Mouse (Mus musculus): ENCODE measurements around the gene Dnajb11. TPM values are rescaled to one million over a fixed set of nuclear protein-coding genes. Genes with fewer than 3 reads are reported as not detected.

Dnajb11 gene
- 46.5 and 50.5 TPM in 2 replicates for polyA plus RNA-seq (2012; rRNA removed)

GRCm38 (mm10) chr16:22857431-22858113, at the start of gene Dnajb11, which contains the start of gene Tbccd1:
Gene Dnajb11, plus strand, starts transcription at chr16:22857845.
Gene Tbccd1, minus strand, starts transcription at chr16:22857669.

DNA sequence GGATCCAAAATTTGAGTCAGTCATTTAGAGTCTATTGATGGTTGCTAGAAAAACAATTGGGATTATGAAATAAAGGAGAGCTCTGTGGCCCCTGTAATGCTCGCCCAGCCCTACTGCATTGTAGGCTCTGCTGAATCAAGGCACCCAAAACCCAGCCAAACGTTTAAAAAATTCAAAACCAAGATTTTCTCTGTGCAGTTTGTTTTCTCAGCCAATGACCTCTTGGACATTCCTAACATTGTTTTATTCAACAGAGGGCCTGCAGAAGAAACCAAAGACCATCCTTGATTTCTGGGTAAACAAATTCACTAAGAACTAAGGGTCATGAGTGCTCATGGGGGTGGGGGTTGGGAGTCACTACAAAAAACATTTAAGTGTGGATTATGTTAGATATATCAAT, 46.2 kb upstream of the Dnajb11 start, which contains the start of gene Crygs:
Gene Crygs (minus strand): TSS at position 101 of the 400 bp plus-strand sequence.

GRCm38 (mm10) chr16:22890683-22891510, 33.3 kb downstream of the Dnajb11 start, which contains the start of gene Ahsg:
Gene Ahsg, plus strand, starts transcription at chr16:22891277.

DNA sequence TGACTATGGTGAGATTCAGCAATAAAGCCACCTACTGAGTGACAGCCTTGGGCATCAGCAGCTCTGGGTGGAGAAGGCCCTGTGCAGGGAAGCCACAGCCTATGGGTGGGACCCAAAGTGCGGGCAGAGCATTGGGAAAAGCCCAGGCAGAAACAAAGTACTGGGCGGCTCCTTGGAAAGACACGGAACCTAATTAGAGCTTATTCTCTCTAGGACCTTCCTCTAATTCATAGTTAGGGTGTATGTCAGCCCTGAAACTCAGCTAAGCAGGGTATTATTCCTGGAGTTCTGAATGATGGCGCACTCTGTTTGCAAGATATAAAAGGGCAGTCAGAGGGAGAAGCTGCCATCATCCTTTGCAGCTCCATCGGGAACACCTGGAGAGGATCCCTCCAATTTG, 60.4 kb downstream of the Dnajb11 start, which contains the start of gene Fetub:
Gene Fetub (plus strand): TSS at position 301 of the 400 bp plus-strand sequence.

Other genes with a start within 250 kb of the Dnajb11 start
- 0.02 and 0.14 TPM in 2 replicates for gene Dgkg, start 200.6 kb upstream of the Dnajb11 start, polyA plus RNA-seq (2012; rRNA removed)
- gene Crygs, start 46.3 kb upstream of the Dnajb11 start, polyA plus RNA-seq (2012; rRNA removed), result not detected in 2 replicates
- gene Tbccd1, start 176 bp upstream of the Dnajb11 start, polyA plus RNA-seq (2012; rRNA removed), result 26.3 and 27.4 TPM in 2 replicates
- gene Ahsg, start 33.4 kb downstream of the Dnajb11 start, polyA plus RNA-seq (2012; rRNA removed), result 4.4 and 8.3 TPM in 2 replicates
- not detected in 2 replicates for gene Fetub, start 60.5 kb downstream of the Dnajb11 start, polyA plus RNA-seq (2012; rRNA removed)
- 0.05 TPM in 1 of 2 replicates, not detected in the other for gene Hrg, start 93.2 kb downstream of the Dnajb11 start, polyA plus RNA-seq (2012; rRNA removed)
- gene Kng2, start 171.6 kb downstream of the Dnajb11 start, polyA plus RNA-seq (2012; rRNA removed), result 0.12 and 0.17 TPM in 2 replicates
- gene Kng1, start 200.0 kb downstream of the Dnajb11 start, polyA plus RNA-seq (2012; rRNA removed), result 2.2 and 4.1 TPM in 2 replicates
- gene Eif4a2, start 249.6 kb downstream of the Dnajb11 start, polyA plus RNA-seq (2012; rRNA removed), result 401 and 619 TPM in 2 replicates

Measured in central nervous system, embryonic 11.5 days (tissue).